Mouse (Mus musculus) urinary bladder, postnatal 25 days (tissue): ENCODE measurements around the gene Lrrc72.

Experiments
- DNase-seq: peaks from one replicate; pipeline ENCODE4 v3.0.0; 2022; ENCODE audit warnings: low spot score

Gene Lrrc72

DNA sequence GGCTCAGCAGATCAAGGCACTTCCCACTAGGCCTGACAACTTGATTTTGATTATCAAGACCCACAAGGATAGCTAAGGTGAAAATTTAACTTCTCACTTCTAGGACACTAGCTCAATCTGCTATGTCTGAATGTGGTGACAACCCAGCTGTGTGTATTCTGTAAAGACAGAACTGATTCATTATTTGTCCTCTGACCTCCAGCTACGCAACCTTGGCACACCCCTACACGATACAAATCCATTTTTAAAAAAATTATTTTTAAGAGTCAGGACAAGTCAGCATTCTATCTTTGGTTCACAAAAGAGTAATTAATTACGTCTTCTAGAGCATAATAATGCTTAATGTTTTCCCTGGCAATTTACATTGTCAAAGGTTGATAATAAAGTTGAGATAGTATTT lies 63.6 kb downstream of the Lrrc72 start:
- no peak for DNase-seq

DNA sequence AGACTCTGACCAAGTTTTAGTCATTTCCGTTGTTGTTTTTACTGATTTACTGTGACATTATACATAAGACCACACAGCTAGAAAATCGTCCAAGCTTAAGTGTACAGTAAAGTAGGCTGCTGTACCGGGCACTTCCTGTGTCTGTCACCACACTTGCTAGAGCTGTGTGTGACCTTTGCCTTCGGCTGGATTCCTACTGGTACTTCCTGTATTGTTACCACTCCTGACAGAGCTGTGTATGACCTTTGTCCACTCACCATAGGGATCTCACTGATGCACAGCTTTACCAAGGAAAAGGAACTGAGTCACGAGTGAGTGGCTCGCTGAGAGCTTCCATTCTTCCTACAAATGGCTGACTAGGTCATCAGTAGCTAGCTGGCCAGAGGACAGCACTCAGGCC lies 66.1 kb downstream of the Lrrc72 start:
- DNase-seq, result no peak

DNA sequence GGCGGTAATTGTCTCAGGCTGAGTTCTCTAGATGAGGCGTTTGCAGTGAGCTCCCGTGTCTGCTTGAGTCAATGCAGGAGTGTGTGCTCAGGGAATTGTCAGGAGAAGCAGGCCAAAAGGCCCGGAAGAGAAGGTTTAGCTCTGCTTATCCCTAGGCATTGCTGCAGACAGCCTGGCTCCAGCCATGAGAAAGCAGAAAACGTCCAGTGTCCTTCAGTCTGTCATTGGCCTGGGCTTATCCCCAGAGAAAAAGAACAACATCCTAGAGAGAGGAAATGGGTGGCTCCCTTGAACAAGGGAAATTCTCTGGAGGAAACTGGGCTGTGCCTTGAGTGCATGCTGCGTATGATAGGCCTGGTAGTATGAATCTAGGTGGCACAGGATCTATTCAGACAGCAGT lies 70.6 kb downstream of the Lrrc72 start:
- DNase-seq, result no peak

DNA sequence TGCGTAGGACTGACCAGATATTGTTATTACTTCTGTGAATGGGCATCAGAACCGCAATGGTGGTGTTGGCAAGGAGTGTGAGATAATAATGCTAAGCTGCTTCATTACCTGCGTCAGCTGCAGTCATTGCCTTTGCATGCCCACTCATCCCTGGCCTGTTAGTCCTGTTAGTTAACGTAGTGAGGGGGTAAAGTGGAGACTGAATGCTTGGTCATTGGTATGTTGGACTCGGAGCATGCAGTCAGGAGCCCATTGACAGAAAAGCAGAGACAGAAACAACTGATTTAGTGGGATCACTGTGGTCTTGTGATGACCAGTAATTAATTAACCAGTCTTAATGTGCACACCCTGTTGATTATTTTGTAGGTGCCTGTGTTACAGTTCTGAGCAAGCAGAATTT lies 76.0 kb downstream of the Lrrc72 start:
- no peak for DNase-seq

DNA sequence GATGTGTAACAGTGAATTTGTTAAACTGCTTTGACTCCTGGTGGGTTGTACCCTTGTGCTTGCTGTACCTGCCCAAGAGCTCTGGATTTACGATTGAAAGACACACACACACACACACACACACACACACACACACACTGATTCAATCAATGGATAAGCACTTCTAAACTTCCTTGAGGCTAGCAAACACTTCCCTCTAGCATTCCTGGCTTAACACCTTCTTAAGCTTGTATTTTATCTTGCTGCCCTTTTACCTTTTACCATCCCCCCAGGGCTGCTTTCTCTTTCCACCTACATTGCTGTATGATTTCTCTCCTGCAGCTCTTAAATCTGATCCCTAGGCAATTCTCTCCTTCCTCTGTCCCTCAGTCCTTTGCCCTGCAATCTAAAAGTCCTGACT lies 87.9 kb downstream of the Lrrc72 start:
- no peak for DNase-seq

DNA sequence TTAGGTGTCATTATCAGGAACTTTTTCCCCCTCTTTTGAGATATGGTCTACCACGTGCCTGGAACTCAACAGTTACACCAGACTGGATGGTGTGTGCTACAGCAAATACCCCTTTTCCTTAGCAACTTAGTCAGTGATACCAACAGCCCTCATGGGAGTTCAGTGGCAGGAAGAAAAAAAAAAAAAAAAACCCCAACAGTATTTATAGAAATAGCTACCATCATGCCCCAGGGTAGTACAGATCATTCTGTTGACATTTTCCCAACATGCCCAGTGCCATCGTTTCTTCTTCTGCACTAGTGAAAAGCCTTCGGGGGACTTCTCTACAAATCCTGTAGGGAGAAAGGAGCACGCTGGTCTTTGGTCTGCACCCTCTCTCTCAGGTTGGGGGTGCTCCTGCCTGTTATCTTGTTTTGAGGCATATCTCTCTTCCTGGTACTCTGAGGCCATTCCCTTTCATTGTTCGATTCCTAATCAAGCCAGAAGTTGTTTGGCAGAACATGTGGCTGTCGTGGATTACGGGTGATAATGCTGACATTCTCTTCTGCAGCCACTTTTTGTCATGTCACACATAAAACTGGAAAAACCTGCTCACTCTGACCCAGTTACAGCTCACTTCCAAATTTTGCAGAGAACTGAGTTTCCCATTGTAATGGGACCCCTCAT lies 88.9 kb downstream of the Lrrc72 start:
- no peak for DNase-seq
